Mouse (Mus musculus): ENCODE measurements around the gene Dapk2. TPM values are rescaled to one million over a fixed set of nuclear protein-coding genes. Genes with fewer than 3 reads are reported as not detected.
A peak's percentile ranks its signal among the peaks of the same experiment; 100 is the strongest.

The Dapk2 gene
- polyA plus RNA-seq, 1 experiment from 2014 or later, result 23.4 TPM

DNA sequence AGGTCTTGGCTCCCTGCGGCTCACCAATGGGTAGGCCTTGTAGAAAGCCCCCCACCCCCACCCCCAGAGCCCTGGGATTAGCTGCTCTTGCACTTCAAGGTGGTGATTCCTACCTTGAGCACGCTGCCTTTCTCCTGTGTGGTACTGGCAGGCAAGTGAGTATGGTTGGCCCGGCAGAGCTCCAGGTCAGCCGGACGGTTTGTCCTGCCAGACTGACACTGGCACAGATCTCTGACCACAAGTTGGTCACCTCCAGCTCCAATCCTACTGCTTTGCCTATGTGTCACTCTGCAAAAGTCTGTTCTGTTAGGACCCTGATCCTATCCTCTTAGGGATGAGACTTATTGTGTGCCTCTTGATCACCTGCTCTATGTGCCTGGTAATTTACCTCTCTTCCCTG, 26.5 kb downstream of the Dapk2 start:
- Histone ChIP-seq H3K27me3 (ENCODE audit: insufficient read depth, low read length) (no peaks in the 10 kb centered on the region), H3K4me3 (ENCODE audit: low read depth, low read length) (no peak overlapping the region), H3K27ac (ENCODE audit: low read depth) (peak overlapping the region; percentile 66), H3K9ac (replicated peaks) (0 out of 2 replicates have a peak overlapping the region, but pooled peaks have one; percentile 22), H3K36me3 (replicated peaks; ENCODE audit: insufficient read depth, low read length) (no peaks in the 10 kb centered on the region), H3K4me1 (ENCODE audit: insufficient read depth) (peaks cover 81% of the 10 kb centered on the region), H3K4me2 (ENCODE audit: low read depth, low read length) (no peak overlapping the region), H3K9me3 (ENCODE audit: low read length) (no peaks in the 10 kb centered on the region)
- 85% methylated on average over 5 of the region's 5 CpGs for WGBS (ENCODE audit: insufficient replicate concordance)
- TF ChIP-seq CTCF (IDR thresholded peaks at IDR 0.05; ENCODE audit: low read depth) (no peak), EP300 (IDR thresholded peaks at IDR 0.05; ENCODE audit: low read depth) (no peak)
- ATAC-seq, result no peak
- no peak for DNase-seq

DNA sequence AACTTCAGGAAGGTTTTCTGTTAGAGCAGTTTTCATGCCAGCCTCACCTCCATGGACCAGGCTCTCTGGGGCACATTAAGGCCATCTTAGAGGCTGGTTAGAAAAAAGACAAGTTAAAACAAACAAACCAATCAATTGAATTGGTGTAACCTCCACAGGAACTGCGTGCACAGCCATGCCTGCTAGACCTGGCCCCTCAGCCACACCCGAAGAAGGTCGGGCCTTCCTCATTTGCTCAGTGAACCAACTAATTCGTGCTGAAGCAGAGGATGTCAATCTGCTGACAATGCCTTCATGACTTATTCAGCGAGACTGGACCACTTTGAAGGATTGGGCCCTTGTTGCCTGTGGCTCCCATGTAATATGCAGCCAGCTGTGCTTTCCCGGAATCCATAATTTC, 28.4 kb downstream of the Dapk2 start:
- no peak overlapping the region for H3K4me3 ChIP-seq (ENCODE audit: low read depth, low read length)
- H3K9me3 ChIP-seq (ENCODE audit: low read length), result no peaks in the 10 kb centered on the region
- peak; percentile 7 for ATAC-seq
- H3K9ac ChIP-seq (replicated peaks), result peak overlapping the region; percentile 21; the same call in 1 of the 2 replicates
- peak; percentile 53 for DNase-seq
- peak overlapping the region; percentile 35 for H3K4me2 ChIP-seq (ENCODE audit: low read depth, low read length)
- no peaks in the 10 kb centered on the region for H3K36me3 ChIP-seq (replicated peaks; ENCODE audit: insufficient read depth, low read length)
- peaks cover 63% of the 10 kb centered on the region for H3K4me1 ChIP-seq (ENCODE audit: insufficient read depth)
- TF ChIP-seq EP300 (IDR thresholded peaks at IDR 0.05; ENCODE audit: low read depth), result no peak
- no peak for TF ChIP-seq CTCF (IDR thresholded peaks at IDR 0.05; ENCODE audit: low read depth)
- H3K27ac ChIP-seq (ENCODE audit: low read depth), result peak overlapping the region; percentile 78
- WGBS (ENCODE audit: insufficient replicate concordance), result 17% methylated on average over 6 of the region's 6 CpGs
- H3K27me3 ChIP-seq (ENCODE audit: insufficient read depth, low read length), result no peaks in the 10 kb centered on the region

GRCm38 (mm10) chr9:66189026-66189425, 31.0 kb downstream of the Dapk2 start:
- H3K27me3 ChIP-seq (ENCODE audit: insufficient read depth, low read length), result no peaks in the 10 kb centered on the region
- H3K9me3 ChIP-seq (ENCODE audit: low read length), result no peaks in the 10 kb centered on the region
- 79% methylated on average over 1 of the region's 1 CpGs for WGBS (ENCODE audit: insufficient replicate concordance)
- H3K36me3 ChIP-seq (replicated peaks; ENCODE audit: insufficient read depth, low read length), result no peaks in the 10 kb centered on the region
- no peak overlapping the region for H3K4me2 ChIP-seq (ENCODE audit: low read depth, low read length)
- no peak overlapping the region for H3K27ac ChIP-seq (ENCODE audit: low read depth)
- peaks cover 55% of the 10 kb centered on the region for H3K4me1 ChIP-seq (ENCODE audit: insufficient read depth)
- ATAC-seq, result no peak
- no peak overlapping the region for H3K9ac ChIP-seq (replicated peaks)
- H3K4me3 ChIP-seq (ENCODE audit: low read depth, low read length), result no peak overlapping the region
- TF ChIP-seq CTCF (IDR thresholded peaks at IDR 0.05; ENCODE audit: low read depth) (peak; percentile 42), EP300 (IDR thresholded peaks at IDR 0.05; ENCODE audit: low read depth) (no peak)
- no peak for DNase-seq

- Histone ChIP-seq H3K27me3 (ENCODE audit: insufficient read depth, low read length) (no peaks in the 10 kb centered on the region), H3K36me3 (replicated peaks; ENCODE audit: insufficient read depth, low read length) (no peaks in the 10 kb centered on the region), H3K4me2 (ENCODE audit: low read depth, low read length) (peak overlapping the region; percentile 10; the same call in 1 of the 2 replicates), H3K9me3 (ENCODE audit: low read length) (no peaks in the 10 kb centered on the region), H3K9ac (replicated peaks) (peak overlapping the region; percentile 22; the same call in 1 of the 2 replicates), H3K27ac (ENCODE audit: low read depth) (peak overlapping the region; percentile 49; the same call in 1 of the 2 replicates), H3K4me3 (ENCODE audit: low read depth, low read length) (no peak overlapping the region), H3K4me1 (ENCODE audit: insufficient read depth) (peaks cover 36% of the 10 kb centered on the region)
- peak; percentile 95 for TF ChIP-seq EP300 (IDR thresholded peaks at IDR 0.05; ENCODE audit: low read depth)
- no peak for TF ChIP-seq CTCF (IDR thresholded peaks at IDR 0.05; ENCODE audit: low read depth)
- peak; percentile 88 for ATAC-seq
- 42% methylated on average over 3 of the region's 3 CpGs for WGBS (ENCODE audit: insufficient replicate concordance)
- peak; percentile 46 for DNase-seq
These were observed 36.0 kb downstream of the Dapk2 start for GRCm38 (mm10) chr9:66194003-66194402.

- TF ChIP-seq EP300 (IDR thresholded peaks at IDR 0.05; ENCODE audit: low read depth), result no peak
- Histone ChIP-seq H3K27me3 (ENCODE audit: insufficient read depth, low read length) (no peaks in the 10 kb centered on the region), H3K4me3 (ENCODE audit: low read depth, low read length) (no peak overlapping the region), H3K36me3 (replicated peaks; ENCODE audit: insufficient read depth, low read length) (no peaks in the 10 kb centered on the region), H3K4me1 (ENCODE audit: insufficient read depth) (peaks cover 59% of the 10 kb centered on the region), H3K4me2 (ENCODE audit: low read depth, low read length) (no peak overlapping the region), H3K9me3 (ENCODE audit: low read length) (no peaks in the 10 kb centered on the region), H3K27ac (ENCODE audit: low read depth) (no peak overlapping the region), H3K9ac (replicated peaks) (no peak overlapping the region; the same call in 1 of the 2 replicates)
- DNase-seq (no peak), ATAC-seq (no peak)
- WGBS (ENCODE audit: insufficient replicate concordance), result 77% methylated on average over 3 of the region's 3 CpGs
These were observed 38.5 kb downstream of the Dapk2 start for GRCm38 (mm10) chr9:66196561-66196960.

GRCm38 (mm10) chr9:66198533-66198932, 40.5 kb downstream of the Dapk2 start:
- DNase-seq, result no peak
- no peak overlapping the region for H3K9ac ChIP-seq (replicated peaks)
- TF ChIP-seq CTCF (IDR thresholded peaks at IDR 0.05; ENCODE audit: low read depth), result no peak

More at GRCm38 (mm10) chr9:66198533-66198932, 40.5 kb downstream of the Dapk2 start:
- 85% methylated on average over 1 of the region's 1 CpGs for WGBS (ENCODE audit: insufficient replicate concordance)
- no peaks in the 10 kb centered on the region for H3K9me3 ChIP-seq (ENCODE audit: low read length)
- H3K4me3 ChIP-seq (ENCODE audit: low read depth, low read length), result no peak overlapping the region
- peaks cover 58% of the 10 kb centered on the region for H3K4me1 ChIP-seq (ENCODE audit: insufficient read depth)
- no peaks in the 10 kb centered on the region for H3K36me3 ChIP-seq (replicated peaks; ENCODE audit: insufficient read depth, low read length)
- no peaks in the 10 kb centered on the region for H3K27me3 ChIP-seq (ENCODE audit: insufficient read depth, low read length)
- no peak overlapping the region for H3K4me2 ChIP-seq (ENCODE audit: low read depth, low read length)
- H3K27ac ChIP-seq (ENCODE audit: low read depth), result no peak overlapping the region
- no peak for ATAC-seq
